Mouse (Mus musculus): Measurements from ENCODE around the gene Tmed9. TPM values are rescaled to one million over a fixed set of nuclear protein-coding genes. Genes with fewer than 3 reads are reported as not detected.

Tmed9 gene
- total RNA-seq, 2 experiments from 2014 or later, result 68.8 to 158 TPM

Other genes with a start within 250 kb of the Tmed9 start
- gene Mxd3, start 243.9 kb upstream of the Tmed9 start, total RNA-seq (2014; fragmentation: Nextera tagmentation), result 9.9 TPM in 1 of 2 replicates, not detected in the other
- 3.6 and 5.0 TPM in 2 replicates for gene Mxd3, start 243.9 kb upstream of the Tmed9 start, total RNA-seq (2017)
- gene Lman2, start 210.9 kb upstream of the Tmed9 start, total RNA-seq (2014; fragmentation: Nextera tagmentation), result 110 and 122 TPM in 2 replicates
- gene Lman2, start 210.9 kb upstream of the Tmed9 start, total RNA-seq (2017), result 75.6 and 91.9 TPM in 2 replicates
- gene Rgs14, start 204.0 kb upstream of the Tmed9 start, total RNA-seq (2014; fragmentation: Nextera tagmentation), result 6.9 and 11.9 TPM in 2 replicates
- gene Rgs14, start 204.0 kb upstream of the Tmed9 start, total RNA-seq (2017), result 1.8 and 3.2 TPM in 2 replicates
- not detected in 2 replicates for gene Slc34a1, start 175.5 kb upstream of the Tmed9 start, total RNA-seq (2014; fragmentation: Nextera tagmentation)
- gene Slc34a1, start 175.5 kb upstream of the Tmed9 start, total RNA-seq (2017), result not detected in 2 replicates
- gene Pfn3, start 158.5 kb upstream of the Tmed9 start, total RNA-seq (2014; fragmentation: Nextera tagmentation), result not detected in 2 replicates
- gene Pfn3, start 158.5 kb upstream of the Tmed9 start, total RNA-seq (2017), result not detected in 2 replicates
- not detected in 2 replicates for gene F12, start 146.9 kb upstream of the Tmed9 start, total RNA-seq (2014; fragmentation: Nextera tagmentation)
- gene F12, start 146.9 kb upstream of the Tmed9 start, total RNA-seq (2017), result not detected in 2 replicates
- gene Grk6, start 128.7 kb upstream of the Tmed9 start, total RNA-seq (2014; fragmentation: Nextera tagmentation), result 61.4 and 80.6 TPM in 2 replicates
- 67.7 and 82.4 TPM in 2 replicates for gene Grk6, start 128.7 kb upstream of the Tmed9 start, total RNA-seq (2017)
- not detected in 2 replicates for gene Prr7, start 109.5 kb upstream of the Tmed9 start, total RNA-seq (2014; fragmentation: Nextera tagmentation)
- gene Prr7, start 109.5 kb upstream of the Tmed9 start, total RNA-seq (2017), result not detected in 2 replicates
- 0.84 TPM in 1 of 2 replicates, not detected in the other for gene Dbn1, start 85.6 kb upstream of the Tmed9 start, total RNA-seq (2014; fragmentation: Nextera tagmentation)
- 2.4 TPM in 1 of 2 replicates, not detected in the other for gene Dbn1, start 85.6 kb upstream of the Tmed9 start, total RNA-seq (2017)
- gene Pdlim7, start 60.1 kb upstream of the Tmed9 start, total RNA-seq (2014; fragmentation: Nextera tagmentation), result 11.5 and 13.2 TPM in 2 replicates
- 3.0 and 4.3 TPM in 2 replicates for gene Pdlim7, start 60.1 kb upstream of the Tmed9 start, total RNA-seq (2017)
- 1.5 and 2.2 TPM in 2 replicates for gene Dok3, start 44.4 kb upstream of the Tmed9 start, total RNA-seq (2014; fragmentation: Nextera tagmentation)
- gene Dok3, start 44.4 kb upstream of the Tmed9 start, total RNA-seq (2017), result 1.8 and 2.9 TPM in 2 replicates
- 55.0 and 56.4 TPM in 2 replicates for gene Ddx41, start 37.1 kb upstream of the Tmed9 start, total RNA-seq (2014; fragmentation: Nextera tagmentation)
- 58.9 and 64.3 TPM in 2 replicates for gene Ddx41, start 37.1 kb upstream of the Tmed9 start, total RNA-seq (2017)
- gene Fam193b, start 2.6 kb upstream of the Tmed9 start, total RNA-seq (2014; fragmentation: Nextera tagmentation), result 49.7 and 72.9 TPM in 2 replicates
- 17.9 and 22.9 TPM in 2 replicates for gene Fam193b, start 2.6 kb upstream of the Tmed9 start, total RNA-seq (2017)
- 8.2 and 9.4 TPM in 2 replicates for gene B4galt7, start 26.2 kb downstream of the Tmed9 start, total RNA-seq (2014; fragmentation: Nextera tagmentation)
- gene B4galt7, start 26.2 kb downstream of the Tmed9 start, total RNA-seq (2017), result 9.8 and 16.3 TPM in 2 replicates
- 60.6 and 73.2 TPM in 2 replicates for gene Caml, start 49.3 kb downstream of the Tmed9 start, total RNA-seq (2014; fragmentation: Nextera tagmentation)
- gene Caml, start 49.3 kb downstream of the Tmed9 start, total RNA-seq (2017), result 57.7 and 60.8 TPM in 2 replicates
- 87.1 and 100 TPM in 2 replicates for gene Ddx46, start 61.3 kb downstream of the Tmed9 start, total RNA-seq (2014; fragmentation: Nextera tagmentation)
- gene Ddx46, start 61.3 kb downstream of the Tmed9 start, total RNA-seq (2017), result 131 and 141 TPM in 2 replicates
- gene B230219D22Rik, start 119.4 kb downstream of the Tmed9 start, total RNA-seq (2014; fragmentation: Nextera tagmentation), result 37.2 and 38.5 TPM in 2 replicates
- gene B230219D22Rik, start 119.4 kb downstream of the Tmed9 start, total RNA-seq (2017), result 25.8 and 36.3 TPM in 2 replicates
- gene Txndc15, start 140.9 kb downstream of the Tmed9 start, total RNA-seq (2014; fragmentation: Nextera tagmentation), result 17.1 and 33.5 TPM in 2 replicates
- 26.1 and 35.2 TPM in 2 replicates for gene Txndc15, start 140.9 kb downstream of the Tmed9 start, total RNA-seq (2017)
- 25.5 and 33.1 TPM in 2 replicates for gene Pcbd2, start 153.6 kb downstream of the Tmed9 start, total RNA-seq (2014; fragmentation: Nextera tagmentation)
- 12.9 and 23.9 TPM in 2 replicates for gene Pcbd2, start 153.6 kb downstream of the Tmed9 start, total RNA-seq (2017)
- not detected in 2 replicates for gene Catsper3, start 210.8 kb downstream of the Tmed9 start, total RNA-seq (2014; fragmentation: Nextera tagmentation)
- not detected in 2 replicates for gene Catsper3, start 210.8 kb downstream of the Tmed9 start, total RNA-seq (2017)

All from megakaryocyte-erythroid progenitor cell, adult 5-6 weeks (primary cell).